Mouse (Mus musculus): ENCODE measurements around the gene Pnkp.

The Pnkp gene

GRCm38 (mm10) chr7:44828706-44829105 lies 28.2 kb upstream of the Pnkp start:
- no peak for DNase-seq (ENCODE audit: inconsistent ontology term)

- no peak for DNase-seq (ENCODE audit: inconsistent ontology term)
Observed at GRCm38 (mm10) chr7:44832763-44833162, 24.2 kb upstream of the Pnkp start.

- DNase-seq (ENCODE audit: inconsistent ontology term) = no peak
Observed at GRCm38 (mm10) chr7:44835373-44836015, 21.4 kb upstream of the Pnkp start.

DNA sequence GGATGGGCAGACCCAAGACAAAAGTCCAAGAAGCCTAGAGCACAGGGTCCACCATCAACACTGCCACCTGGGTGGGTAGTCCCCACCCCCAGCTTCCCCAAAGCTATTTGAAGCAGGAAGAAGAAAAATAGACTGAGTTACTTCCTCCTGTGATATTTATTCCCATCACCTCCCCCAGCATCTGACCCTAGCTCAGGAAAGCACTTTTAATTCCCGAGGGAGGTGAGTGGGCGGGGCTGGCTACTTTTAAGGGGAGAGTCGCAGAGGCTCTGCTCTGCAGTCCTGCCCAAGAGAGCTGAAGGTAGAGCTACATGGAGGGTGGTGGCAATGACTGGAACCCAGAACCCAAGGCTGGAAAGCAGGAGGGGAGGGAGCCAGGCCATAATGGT lies 20.9 kb upstream of the Pnkp start:
- no peak for DNase-seq (ENCODE audit: inconsistent ontology term)

GRCm38 (mm10) chr7:44836423-44837053 lies 20.4 kb upstream of the Pnkp start:
- no peak for DNase-seq (ENCODE audit: inconsistent ontology term)

GRCm38 (mm10) chr7:44838073-44838472 lies 18.9 kb upstream of the Pnkp start:
- no peak for DNase-seq (ENCODE audit: inconsistent ontology term)

GRCm38 (mm10) chr7:44839171-44839490 lies 17.8 kb upstream of the Pnkp start:
- DNase-seq (ENCODE audit: inconsistent ontology term) = no peak

- no peak for DNase-seq (ENCODE audit: inconsistent ontology term)
Observed at GRCm38 (mm10) chr7:44839491-44840191, 17.3 kb upstream of the Pnkp start.

DNA sequence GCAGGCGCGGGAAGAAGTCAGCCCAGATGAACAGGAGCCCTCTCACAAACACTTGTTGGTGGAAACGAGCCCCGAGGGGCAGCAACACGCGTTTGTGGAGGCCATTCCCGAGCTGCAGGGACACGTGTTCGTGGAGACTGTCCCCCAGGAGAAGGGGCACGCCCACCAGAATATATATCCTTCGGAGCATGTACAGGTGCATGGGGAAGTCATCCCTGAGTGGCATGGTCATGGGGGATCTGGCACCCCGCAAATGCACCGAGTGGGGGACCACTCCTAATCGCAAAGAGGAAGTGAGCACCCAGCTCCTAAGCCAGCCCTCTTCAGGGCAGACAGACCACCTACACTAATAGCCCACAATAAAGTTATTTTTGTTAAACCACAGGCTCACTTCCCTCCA lies 16.5 kb upstream of the Pnkp start:
- no peak for DNase-seq (ENCODE audit: inconsistent ontology term)

DNA sequence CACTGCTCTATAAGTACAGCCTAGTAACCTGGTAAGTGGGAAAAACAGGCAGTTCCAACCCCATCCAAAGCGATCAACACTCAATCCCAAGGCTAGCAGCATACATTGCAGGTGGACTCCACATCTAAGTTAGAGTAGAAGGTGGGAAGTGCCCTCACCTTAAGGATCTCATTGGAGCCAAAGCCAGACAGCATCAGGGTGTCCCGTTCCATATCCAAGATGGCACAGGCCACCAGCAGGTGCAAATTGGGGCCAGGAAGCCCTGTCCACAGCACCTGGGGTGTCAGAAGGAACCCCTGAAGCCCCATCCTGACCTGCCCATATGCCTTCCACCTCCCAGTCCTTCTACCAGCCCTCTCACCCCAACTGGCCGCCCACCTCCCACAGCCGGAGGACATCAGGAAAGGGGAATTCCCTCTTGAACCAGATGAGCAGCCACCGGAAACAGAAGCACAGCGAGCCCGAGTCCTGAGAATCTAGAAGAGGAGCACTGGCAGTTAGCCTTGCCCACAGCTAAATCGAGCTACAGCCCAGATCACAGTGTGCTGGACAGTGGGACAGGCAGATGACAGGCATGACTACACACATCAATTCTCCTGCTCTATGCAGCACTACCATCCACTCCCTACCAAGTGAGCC lies 15.0 kb upstream of the Pnkp start:
- no peak for DNase-seq (ENCODE audit: inconsistent ontology term)

GRCm38 (mm10) chr7:44845006-44845405 lies 11.9 kb upstream of the Pnkp start:
- DNase-seq (ENCODE audit: inconsistent ontology term) = no peak

DNA sequence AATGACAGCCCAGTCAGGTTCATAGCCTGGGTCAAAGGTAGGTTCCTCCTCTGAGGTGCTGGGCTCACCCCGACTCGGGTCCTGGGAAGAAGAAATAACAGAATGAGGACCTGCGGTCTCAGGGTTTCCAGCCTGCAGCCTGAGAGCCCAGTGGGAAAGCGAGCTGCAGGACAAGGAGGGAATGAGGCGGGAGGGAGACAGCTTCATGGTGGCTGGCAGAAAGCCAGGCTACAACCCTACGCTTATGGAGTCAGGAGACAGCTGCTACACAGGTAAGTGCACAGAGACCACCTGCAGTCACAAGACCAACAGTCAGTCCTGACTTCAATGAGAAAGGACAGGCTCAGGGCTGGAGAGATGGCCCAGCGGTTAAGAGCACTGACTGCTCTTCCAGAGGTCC lies 10.1 kb upstream of the Pnkp start:
- no peak for DNase-seq (ENCODE audit: inconsistent ontology term)

- DNase-seq (ENCODE audit: inconsistent ontology term) = no peak
Observed at GRCm38 (mm10) chr7:44847772-44848171, 9.2 kb upstream of the Pnkp start.

DNA sequence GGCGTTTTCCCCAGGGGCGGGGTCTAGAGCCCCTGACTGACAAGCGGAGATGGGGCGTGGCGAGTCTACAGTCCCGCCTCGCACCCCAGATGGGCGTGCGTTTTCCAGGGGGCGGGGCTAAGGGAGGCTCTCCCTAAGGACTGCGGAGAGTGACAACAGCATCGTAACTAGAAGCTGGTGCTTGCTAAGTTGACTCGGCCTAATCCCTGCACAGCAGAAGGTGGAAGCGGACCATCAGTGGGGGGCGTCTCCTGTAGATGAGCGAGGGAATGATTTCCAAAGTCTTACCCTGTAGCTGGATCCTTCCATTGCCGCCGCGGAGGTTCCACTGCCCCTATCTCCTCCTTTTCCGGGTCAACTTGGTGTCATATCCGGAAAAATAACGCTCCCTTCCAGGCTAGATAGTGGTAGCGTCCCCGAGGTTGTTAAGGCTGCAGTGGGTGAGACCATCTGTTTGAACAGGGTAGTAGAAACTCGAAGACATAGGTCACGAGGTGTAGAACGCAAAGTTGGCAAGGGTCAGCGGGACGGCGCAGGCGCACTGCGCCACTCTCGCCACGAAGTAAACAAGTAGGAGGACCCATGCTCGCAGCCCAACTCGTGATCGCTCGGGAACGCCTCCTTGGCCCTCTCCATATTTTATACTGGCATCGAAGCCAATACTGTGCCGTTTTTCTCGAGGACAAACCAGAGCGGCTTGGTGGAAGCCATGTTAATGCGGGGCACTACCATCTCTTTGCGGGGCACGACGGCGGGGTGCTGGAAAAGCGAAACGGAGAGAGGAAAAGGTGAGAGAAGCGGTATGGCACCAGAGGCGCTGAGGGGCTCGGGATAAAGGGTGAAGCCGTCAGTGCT lies 8.2 kb upstream of the Pnkp start, which contains the start of the genes Akt1s1 and Tbc1d17:
TSS of gene Akt1s1 (plus strand) at position 431 of the 855 bp plus-strand sequence.
TSS of gene Tbc1d17 (minus strand) at position 519 of the 855 bp plus-strand sequence.
- peak; percentile 100 for DNase-seq (ENCODE audit: inconsistent ontology term)

DNA sequence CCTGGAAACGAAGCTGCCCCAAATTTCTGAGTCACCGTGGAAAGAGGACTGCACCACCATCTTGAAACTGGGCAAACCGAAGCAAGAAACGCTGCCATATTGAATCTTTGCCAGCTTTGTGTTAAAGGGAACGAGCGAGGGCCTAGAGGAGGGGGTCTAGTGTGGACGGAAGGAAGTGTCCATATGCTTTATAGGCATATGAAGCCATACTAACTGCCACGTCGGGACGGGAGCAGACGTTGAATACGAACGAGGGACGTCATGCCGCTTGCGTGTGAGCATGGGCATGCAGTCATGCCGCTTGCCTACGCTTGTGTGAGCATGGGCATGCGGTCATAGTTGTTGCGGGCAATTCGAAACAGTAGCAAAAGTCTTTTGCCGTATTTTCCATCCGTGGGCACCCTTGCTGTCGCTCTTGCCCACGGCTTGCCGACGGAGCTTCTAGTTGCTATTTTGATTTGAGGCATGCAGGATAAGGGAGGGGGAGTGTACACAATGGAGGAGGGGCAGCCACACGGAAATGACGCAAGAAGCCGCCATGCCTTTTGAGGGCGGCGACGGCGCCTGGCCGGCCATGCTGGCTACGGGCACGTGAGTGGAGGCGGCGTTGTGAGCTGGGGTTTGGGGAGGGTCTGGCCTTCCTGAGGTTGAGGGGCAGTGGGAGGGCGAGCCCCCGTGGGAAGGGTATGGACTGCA lies 7.4 kb upstream of the Pnkp start:
- peak; percentile 94 for DNase-seq (ENCODE audit: inconsistent ontology term)

GRCm38 (mm10) chr7:44850146-44850545 lies 6.8 kb upstream of the Pnkp start:
- DNase-seq (ENCODE audit: inconsistent ontology term) = peak; percentile 87

GRCm38 (mm10) chr7:44850789-44851624 lies 5.9 kb upstream of the Pnkp start:
- peak; percentile 42 for DNase-seq (ENCODE audit: inconsistent ontology term)

DNA sequence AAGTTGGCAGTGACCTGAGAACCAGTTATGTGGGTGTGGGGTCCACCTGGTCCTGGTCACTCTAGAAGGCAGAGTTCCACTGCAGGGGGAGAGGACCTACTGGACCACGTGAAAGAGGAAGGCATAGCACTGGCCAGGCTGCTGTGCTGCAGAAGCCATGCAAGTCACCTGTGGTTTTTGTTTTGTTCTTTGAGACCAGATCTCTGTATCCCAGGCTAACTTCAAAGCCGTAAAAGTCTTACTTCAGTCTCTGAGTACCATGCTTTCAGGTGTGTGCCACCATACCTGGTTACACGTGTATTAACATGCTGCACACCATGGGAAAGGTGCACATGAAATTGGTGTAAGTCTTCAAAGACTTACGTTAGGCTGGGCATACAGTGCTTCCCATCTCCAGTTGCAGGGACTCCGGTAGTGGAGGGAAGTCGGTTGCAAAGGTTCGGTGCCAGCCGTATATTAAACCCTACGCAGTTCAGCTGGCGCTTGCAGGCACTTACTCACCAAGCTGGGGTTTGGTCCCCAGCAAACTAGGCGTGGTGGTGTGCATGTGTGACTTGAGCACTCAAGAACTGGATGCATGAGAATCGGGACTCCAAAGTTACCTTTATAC lies 5.2 kb upstream of the Pnkp start:
- DNase-seq (ENCODE audit: inconsistent ontology term) = no peak

DNA sequence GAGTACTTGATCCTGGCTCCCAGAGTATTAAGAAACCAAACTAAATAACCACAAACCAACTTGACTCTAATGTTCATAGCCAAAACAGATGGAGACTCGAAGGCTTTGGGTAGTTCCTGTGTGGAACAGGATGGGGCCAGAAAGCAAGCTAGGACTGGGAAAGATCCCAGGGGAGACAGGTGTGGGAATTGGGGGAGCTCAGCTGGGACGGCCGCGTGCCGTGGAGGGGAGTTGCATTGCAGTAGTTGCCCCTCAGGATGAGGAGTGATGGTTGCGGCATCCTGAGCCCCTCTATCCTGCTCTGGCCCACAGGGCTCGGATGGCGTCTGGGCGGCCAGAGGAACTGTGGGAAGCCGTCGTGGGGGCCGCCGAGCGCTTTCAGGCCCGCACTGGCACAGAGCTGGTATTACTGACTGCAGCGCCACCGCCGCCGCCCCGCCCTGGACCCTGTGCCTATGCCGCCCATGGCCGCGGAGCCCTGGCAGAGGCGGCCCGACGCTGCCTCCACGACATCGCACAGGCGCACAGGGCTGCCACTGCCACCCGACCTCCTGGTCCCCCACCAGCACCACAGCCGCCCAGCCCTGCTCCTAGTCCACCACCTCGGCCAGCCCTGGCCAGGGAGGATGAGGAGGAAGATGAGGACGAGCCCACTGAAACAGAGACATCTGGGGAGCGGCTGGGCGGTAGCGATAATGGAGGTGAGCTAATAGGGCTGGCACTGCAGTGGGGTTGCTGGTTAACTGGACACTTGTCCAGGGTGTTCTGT lies 4.5 kb upstream of the Pnkp start:
- no peak for DNase-seq (ENCODE audit: inconsistent ontology term)
